Mouse (Mus musculus) spleen, adult 2 months (tissue): ENCODE measurements around the gene Klk1.

ENCODE experiments used
- CTCF ChIP-seq: fragments of 200-500 bp; IDR thresholded peaks from 2 replicates; pipeline ENCODE4 v1.5.1; 2011; ENCODE audit warnings: mild to moderate bottlenecking, inconsistent platforms; ENCODE audit not compliant: insufficient read depth, insufficient read length, insufficient replicate concordance; ENCODE audit errors: extremely low read depth
- POLR2A ChIP-seq: fragments of 200-500 bp; IDR thresholded peaks from 2 replicates; pipeline ENCODE4 v1.6.1; 2011; ENCODE audit warnings: low read depth, low read length, inconsistent platforms

GRCm38 (mm10) chr7:44276461-44277249, 51.5 kb downstream of the Klk1 start:
- TF ChIP-seq CTCF (no peak), POLR2A (no peak)
